Mouse (Mus musculus): Measurements from ENCODE around the gene Gnaq. TPM values are rescaled to one million over a fixed set of nuclear protein-coding genes. Genes with fewer than 3 reads are reported as not detected.

Gene Gnaq
- total RNA-seq, 2 experiments from 2014 or later: 197 to 209 TPM

- intact Hi-C loops (cut with DNase I): no loop called here
These were observed 245.9 kb downstream of the Gnaq start for GRCm38 (mm10) chr19:16378565-16378964.

GRCm38 (mm10) chr19:16379687-16380086, 247.1 kb downstream of the Gnaq start:
- intact Hi-C loops (cut with DNase I): no loop called here
- DNase-seq (ENCODE audit: extremely low spot score in 1 of 2, low spot score in 2 of 2): no peak

More at GRCm38 (mm10) chr19:16378565-16378964, 245.9 kb downstream of the Gnaq start:
- DNase-seq (ENCODE audit: extremely low spot score in 1 of 2, low spot score in 2 of 2): no peak

GRCm38 (mm10) chr19:16382392-16382791, 249.8 kb downstream of the Gnaq start:
- no peak for DNase-seq (ENCODE audit: extremely low spot score in 1 of 2, low spot score in 2 of 2)
- intact Hi-C loops (cut with DNase I): no loop called here

GRCm38 (mm10) chr19:16383127-16383526, 250.5 kb downstream of the Gnaq start:
- intact Hi-C loops (cut with DNase I): no loop called here
- no peak for DNase-seq (ENCODE audit: extremely low spot score in 1 of 2, low spot score in 2 of 2)

GRCm38 (mm10) chr19:16384094-16384493, 251.5 kb downstream of the Gnaq start:
- intact Hi-C loops (cut with DNase I): no loop called here
- DNase-seq (ENCODE audit: extremely low spot score in 1 of 2, low spot score in 2 of 2): no peak

GRCm38 (mm10) chr19:16384957-16385356, 252.3 kb downstream of the Gnaq start:
- intact Hi-C loops (cut with DNase I): no loop called here
- DNase-seq (ENCODE audit: extremely low spot score in 1 of 2, low spot score in 2 of 2): no peak

- no peak for DNase-seq (ENCODE audit: extremely low spot score in 1 of 2, low spot score in 2 of 2)
- intact Hi-C loops (cut with DNase I): no loop called here
These were observed 253.9 kb downstream of the Gnaq start for GRCm38 (mm10) chr19:16386514-16386913.

- DNase-seq (ENCODE audit: extremely low spot score in 1 of 2, low spot score in 2 of 2): no peak
- intact Hi-C loops (cut with DNase I): no loop called here
These were observed 257.7 kb downstream of the Gnaq start for GRCm38 (mm10) chr19:16390192-16390795.

GRCm38 (mm10) chr19:16394381-16394780, 261.8 kb downstream of the Gnaq start:
- DNase-seq (ENCODE audit: extremely low spot score in 1 of 2, low spot score in 2 of 2): no peak
- intact Hi-C loops (cut with DNase I): no loop called here

- no peak for DNase-seq (ENCODE audit: extremely low spot score in 1 of 2, low spot score in 2 of 2)
- intact Hi-C loops (cut with DNase I): no loop called here
These were observed 270.5 kb downstream of the Gnaq start for GRCm38 (mm10) chr19:16403101-16403500.

GRCm38 (mm10) chr19:16407727-16408126, 275.1 kb downstream of the Gnaq start:
- intact Hi-C loops (cut with DNase I): no loop called here
- no peak for DNase-seq (ENCODE audit: extremely low spot score in 1 of 2, low spot score in 2 of 2)

GRCm38 (mm10) chr19:16411302-16411701, 278.7 kb downstream of the Gnaq start:
- intact Hi-C loops (cut with DNase I): no loop called here
- no peak for DNase-seq (ENCODE audit: extremely low spot score in 1 of 2, low spot score in 2 of 2)

GRCm38 (mm10) chr19:16418086-16418663, 285.5 kb downstream of the Gnaq start:
- DNase-seq (ENCODE audit: extremely low spot score in 1 of 2, low spot score in 2 of 2): no peak
- intact Hi-C loops (cut with DNase I): no loop called here

- no peak for DNase-seq (ENCODE audit: extremely low spot score in 1 of 2, low spot score in 2 of 2)
- intact Hi-C loops (cut with DNase I): no loop called here
These were observed 293.0 kb downstream of the Gnaq start for GRCm38 (mm10) chr19:16425596-16425995.

- intact Hi-C loops (cut with DNase I): loop anchor here (5.0 kb wide), 1 partner anchor 166 kb away; no protein-coding TSS in a partner anchor
- no peak for DNase-seq (ENCODE audit: extremely low spot score in 1 of 2, low spot score in 2 of 2)
These were observed 298.7 kb downstream of the Gnaq start for GRCm38 (mm10) chr19:16431368-16431767.

GRCm38 (mm10) chr19:16434879-16435278, 302.2 kb downstream of the Gnaq start:
- no peak for DNase-seq (ENCODE audit: extremely low spot score in 1 of 2, low spot score in 2 of 2)
- intact Hi-C loops (cut with DNase I): loop anchor here (5.0 kb wide), 1 partner anchor 162 kb away; no protein-coding TSS in a partner anchor

GRCm38 (mm10) chr19:16435531-16436231, 303.1 kb downstream of the Gnaq start, which contains the start of gene Gna14:
Gna14 (plus strand) TSS chr19:16435762.
- DNase-seq (ENCODE audit: extremely low spot score in 1 of 2, low spot score in 2 of 2): peak; percentile 31 to 77
- intact Hi-C loops (cut with DNase I): no loop called here

- DNase-seq (ENCODE audit: extremely low spot score in 1 of 2, low spot score in 2 of 2): peak in 1 of 2 experiments; percentile 40
- intact Hi-C loops (cut with DNase I): no loop called here
These were observed 303.9 kb downstream of the Gnaq start for GRCm38 (mm10) chr19:16436335-16437169.
